Mouse (Mus musculus): ENCODE data around the gene Ppp1r13b. TPM values are rescaled to one million over a fixed set of nuclear protein-coding genes. Genes with fewer than 3 reads are reported as not detected.

Ppp1r13b gene
- 20.6 and 21.5 TPM in 2 replicates for polyA plus RNA-seq (2012)

- TF ChIP-seq GATA1 (IDR thresholded peaks at IDR 0.05; ENCODE audit: low read length), result no peak
These were observed at the start of gene Ppp1r13b for GRCm38 (mm10) chr12:111907970-111908681. TSS of gene Ppp1r13b (minus strand) at chr12:111908110.

GRCm38 (mm10) chr12:111956173-111956572, 48.3 kb upstream of the Ppp1r13b start:
- no peak for TF ChIP-seq GATA1 (IDR thresholded peaks at IDR 0.05; ENCODE audit: low read length)

GRCm38 (mm10) chr12:111951701-111952100, 43.8 kb upstream of the Ppp1r13b start:
- TF ChIP-seq GATA1 (IDR thresholded peaks at IDR 0.05; ENCODE audit: low read length), result no peak

DNA sequence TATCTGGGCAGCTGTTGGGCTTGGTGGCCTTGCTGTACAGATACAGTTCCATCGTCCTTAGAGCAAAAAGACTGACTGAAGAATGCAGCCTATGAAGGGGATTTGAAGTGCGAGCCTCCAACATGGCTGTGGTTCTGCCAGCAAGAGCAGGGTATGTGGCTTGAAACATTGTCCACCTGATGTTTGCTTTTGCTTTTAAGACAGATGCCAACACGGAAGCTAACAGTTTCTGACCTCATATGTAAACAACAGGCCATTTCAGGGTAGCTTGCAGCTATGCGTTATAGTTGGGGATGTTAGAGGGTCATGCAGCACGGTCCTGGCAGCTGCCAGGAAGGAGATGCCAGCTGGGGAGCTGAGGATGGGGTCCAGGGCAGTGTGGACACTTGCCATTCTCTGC, 42.6 kb upstream of the Ppp1r13b start:
- TF ChIP-seq GATA1 (IDR thresholded peaks at IDR 0.05; ENCODE audit: low read length), result no peak

GRCm38 (mm10) chr12:111946716-111947115, 38.8 kb upstream of the Ppp1r13b start:
- TF ChIP-seq GATA1 (IDR thresholded peaks at IDR 0.05; ENCODE audit: low read length), result no peak

- TF ChIP-seq GATA1 (IDR thresholded peaks at IDR 0.05; ENCODE audit: low read length), result no peak
These were observed 37.2 kb upstream of the Ppp1r13b start for GRCm38 (mm10) chr12:111945115-111945514.

GRCm38 (mm10) chr12:111944065-111944987, 36.4 kb upstream of the Ppp1r13b start:
- peak; percentile 70 for TF ChIP-seq GATA1 (IDR thresholded peaks at IDR 0.05; ENCODE audit: low read length)

- TF ChIP-seq GATA1 (IDR thresholded peaks at IDR 0.05; ENCODE audit: low read length), result no peak
These were observed 35.6 kb upstream of the Ppp1r13b start for GRCm38 (mm10) chr12:111943421-111944064.

DNA sequence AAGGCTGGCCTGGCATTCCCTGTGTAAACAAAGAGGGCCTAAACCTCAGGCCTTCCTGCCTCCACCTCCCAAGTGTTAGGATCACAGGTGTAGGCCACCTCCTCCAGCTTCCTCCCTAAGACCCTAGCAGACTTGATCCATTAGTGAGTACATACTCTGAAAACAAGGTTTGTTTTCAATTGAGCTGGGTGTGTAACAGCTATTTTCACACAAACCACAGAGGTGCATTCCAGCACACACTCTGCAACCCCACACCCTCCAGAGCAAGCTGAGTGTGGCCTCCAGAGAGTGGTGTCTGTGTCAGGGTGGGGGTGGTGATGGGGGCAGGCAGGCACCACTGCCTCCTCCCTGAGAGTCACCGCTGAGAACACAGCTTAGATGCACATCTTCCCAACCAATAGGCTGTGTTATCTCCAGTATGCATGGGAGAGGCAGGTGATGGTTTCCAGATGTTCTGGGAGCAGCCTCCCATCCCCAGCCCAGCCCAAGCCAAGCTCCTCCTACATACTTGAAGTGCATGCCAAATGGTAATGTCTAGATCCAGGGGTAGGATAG, 30.8 kb upstream of the Ppp1r13b start:
- TF ChIP-seq GATA1 (IDR thresholded peaks at IDR 0.05; ENCODE audit: low read length), result no peak

- TF ChIP-seq GATA1 (IDR thresholded peaks at IDR 0.05; ENCODE audit: low read length), result no peak
These were observed 29.0 kb upstream of the Ppp1r13b start for GRCm38 (mm10) chr12:111936706-111937550.

GRCm38 (mm10) chr12:111933971-111934370, 26.1 kb upstream of the Ppp1r13b start:
- no peak for TF ChIP-seq GATA1 (IDR thresholded peaks at IDR 0.05; ENCODE audit: low read length)

DNA sequence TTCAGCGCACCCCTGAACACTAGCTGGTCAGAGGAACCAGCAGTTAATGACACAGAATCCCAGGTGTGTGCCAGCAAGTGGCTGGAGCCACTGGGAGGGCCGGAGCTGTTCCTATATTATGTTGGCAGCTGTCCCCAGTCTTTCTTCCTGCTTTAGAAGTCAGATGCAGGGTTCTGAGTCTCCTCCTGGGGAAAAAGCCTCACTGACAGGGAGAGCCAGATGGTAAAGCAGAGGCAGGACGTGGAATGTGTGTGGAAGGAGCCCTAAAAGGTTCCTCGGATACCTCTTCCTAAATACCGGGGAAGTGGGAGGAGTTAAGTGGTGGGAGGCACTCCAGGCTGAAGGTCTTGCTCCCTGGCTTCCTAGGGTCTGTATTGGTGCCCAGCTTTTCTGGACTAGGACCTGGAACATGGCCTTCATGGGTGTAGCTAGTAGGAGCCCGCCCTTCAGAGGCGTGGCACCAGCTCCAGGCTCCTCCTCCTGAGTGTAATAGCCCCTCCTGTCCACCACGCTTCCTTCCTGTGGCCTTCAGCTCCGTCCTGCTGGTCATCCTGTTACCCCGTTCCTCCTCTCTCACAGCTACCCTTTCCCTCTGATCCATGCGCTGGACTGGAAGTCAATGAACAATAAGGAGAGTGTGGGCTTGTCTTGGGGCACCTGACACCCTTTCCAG, 25.3 kb upstream of the Ppp1r13b start:
- no peak for TF ChIP-seq GATA1 (IDR thresholded peaks at IDR 0.05; ENCODE audit: low read length)

- no peak for TF ChIP-seq GATA1 (IDR thresholded peaks at IDR 0.05; ENCODE audit: low read length)
These were observed 24.6 kb upstream of the Ppp1r13b start for GRCm38 (mm10) chr12:111932513-111932912.

GRCm38 (mm10) chr12:111931411-111932025, 23.6 kb upstream of the Ppp1r13b start:
- TF ChIP-seq GATA1 (IDR thresholded peaks at IDR 0.05; ENCODE audit: low read length), result no peak

Measured in G1E-ER4 (cell line).